Mouse (Mus musculus) embryonic facial prominence, embryonic 10.5 days (tissue): ENCODE data around the gene Arsa. TPM values are rescaled to one million over a fixed set of nuclear protein-coding genes. Genes with fewer than 3 reads are reported as not detected.
A peak's percentile ranks its signal among the peaks of the same experiment; 100 is the strongest.

ENCODE experiments used
- DNase-seq: peaks from one replicate; pipeline ENCODE4 v3.0.0-alpha.2; 2017; ENCODE audit warnings: low spot score
- H3K27ac ChIP-seq: fragments of 300-500 bp; sonication (generic); replicated peaks from 2 replicates; pipeline ENCODE4 v1.5.1; 2016; ENCODE audit warnings: mild to moderate bottlenecking
- H3K27me3 ChIP-seq: fragments of 300-500 bp; sonication (generic); replicated peaks from 2 replicates; pipeline ENCODE4 v1.6.1; 2016; ENCODE audit warnings: low read depth, mild to moderate bottlenecking; ENCODE audit not compliant: poor library complexity, severe bottlenecking
- H3K36me3 ChIP-seq: fragments of 300-500 bp; sonication (generic); replicated peaks from 2 replicates; pipeline ENCODE4 v1.6.1; 2016; ENCODE audit warnings: mild to moderate bottlenecking, moderate library complexity
- H3K4me1 ChIP-seq: fragments of 300-500 bp; sonication (generic); 2 replicates; pipeline ENCODE4 v1.6.1; 2016
- H3K4me3 ChIP-seq: fragments of 300-500 bp; sonication (generic); 2 replicates; pipeline ENCODE4 v1.5.1; 2016; ENCODE audit warnings: mild to moderate bottlenecking, moderate library complexity
- H3K9me3 ChIP-seq: fragments of 300-500 bp; sonication (generic); 2 replicates; pipeline ENCODE4 v1.6.1; 2016; ENCODE audit warnings: mild to moderate bottlenecking
- WGBS: fragments of 180-500 bp; shearing (Covaris S2); methylation state at CpG from one replicate; pipeline ENCODE4 v1.1.7; 2016; 5-methylcytosine and 5-hydroxymethylcytosine counted together
- polyA plus RNA-seq: library from polyadenylated mRNA; unstranded; fragments of >200 nt; fragmentation: Nextera tagmentation; extraction: Ambion mirVana; gene quantifications from 2 replicates; pipeline ENCODE4 v1.2.1, GENCODE M21; 2016

Arsa gene
- polyA plus RNA-seq, 1 experiment from 2014 or later = 11.2 TPM

DNA sequence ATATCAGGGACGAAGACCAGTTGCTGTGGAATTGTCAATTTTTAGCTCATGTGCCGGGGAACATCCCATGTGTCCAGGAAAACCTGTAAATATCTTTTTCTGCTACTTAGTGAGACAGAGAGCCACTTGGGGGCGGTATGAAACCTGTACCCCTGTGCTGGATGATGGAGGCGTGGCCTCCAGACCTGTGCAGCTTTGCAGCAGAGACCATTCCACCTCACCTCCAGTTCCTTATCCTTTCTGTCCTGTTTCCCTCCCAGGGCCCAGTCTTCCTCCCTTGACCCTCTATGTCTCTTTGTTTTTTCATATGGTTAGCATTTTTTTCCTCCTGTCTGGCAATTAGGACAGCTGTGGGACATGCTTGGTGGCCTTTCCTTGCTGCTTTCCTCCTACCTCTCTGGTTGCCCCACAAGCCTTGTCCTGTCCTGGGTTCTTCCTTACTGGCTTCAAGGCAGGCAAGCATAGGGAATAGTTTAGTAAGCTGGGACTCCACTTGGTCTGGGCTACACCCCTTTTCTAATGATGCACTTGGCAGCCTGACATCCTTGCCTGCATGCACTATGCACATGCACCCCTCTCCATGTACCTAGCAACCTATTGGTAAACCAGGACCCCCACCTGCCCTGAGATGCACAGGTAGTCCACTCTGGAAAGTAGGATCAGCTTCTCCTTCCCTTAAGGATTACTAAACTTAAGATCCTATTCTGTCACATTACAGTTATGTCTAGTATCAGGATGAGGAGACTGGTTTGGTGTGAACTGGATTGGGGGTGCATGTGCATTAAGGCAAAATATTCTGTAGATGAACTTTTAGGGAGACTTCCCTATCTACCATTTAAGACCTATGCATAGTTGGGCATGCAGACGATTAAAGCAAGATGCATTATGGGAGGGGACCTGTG lies 13.6 kb downstream of the Arsa start:
- no peak overlapping the region for H3K27ac ChIP-seq
- DNase-seq = no peak
- H3K4me3 ChIP-seq = no peak overlapping the region
- peaks cover 18% of the 10 kb centered on the region; the same call in 1 of the 2 replicates for H3K36me3 ChIP-seq
- no peaks in the 10 kb centered on the region for H3K27me3 ChIP-seq
- H3K9me3 ChIP-seq = no peaks in the 10 kb centered on the region
- WGBS = 62% methylated on average over 5 of the region's 5 CpGs
- peaks cover 3% of the 10 kb centered on the region; the same call in 1 of the 2 replicates for H3K4me1 ChIP-seq

GRCm38 (mm10) chr15:89462176-89462575 lies 15.0 kb downstream of the Arsa start:
- peaks cover 29% of the 10 kb centered on the region for H3K36me3 ChIP-seq
- no peak overlapping the region for H3K27ac ChIP-seq
- peaks cover 7% of the 10 kb centered on the region; the same call in 1 of the 2 replicates for H3K27me3 ChIP-seq
- H3K9me3 ChIP-seq = no peaks in the 10 kb centered on the region
- 82% methylated on average over 7 of the region's 7 CpGs for WGBS
- peaks cover 3% of the 10 kb centered on the region; the same call in 1 of the 2 replicates for H3K4me1 ChIP-seq
- no peak for DNase-seq
- no peak overlapping the region for H3K4me3 ChIP-seq

GRCm38 (mm10) chr15:89461321-89461720 lies 15.9 kb downstream of the Arsa start:
- Histone ChIP-seq H3K27me3 (peaks cover 11% of the 10 kb centered on the region; the same call in 1 of the 2 replicates), H3K36me3 (peaks cover 33% of the 10 kb centered on the region), H3K4me3 (no peak overlapping the region), H3K9me3 (no peaks in the 10 kb centered on the region), H3K4me1 (peaks cover 3% of the 10 kb centered on the region; the same call in 1 of the 2 replicates), H3K27ac (no peak overlapping the region)
- no peak for DNase-seq
- WGBS = 82% methylated on average over 15 of the region's 15 CpGs

GRCm38 (mm10) chr15:89460298-89460697 lies 16.9 kb downstream of the Arsa start:
- no peak for DNase-seq
- Histone ChIP-seq H3K4me1 (peaks cover 3% of the 10 kb centered on the region; the same call in 1 of the 2 replicates), H3K9me3 (no peaks in the 10 kb centered on the region), H3K27ac (no peak overlapping the region), H3K27me3 (peaks cover 12% of the 10 kb centered on the region), H3K36me3 (peaks cover 33% of the 10 kb centered on the region), H3K4me3 (no peak overlapping the region)
- 65% methylated on average over 10 of the region's 10 CpGs for WGBS

- 88% methylated on average over 7 of the region's 7 CpGs for WGBS
- Histone ChIP-seq H3K27me3 (peaks cover 17% of the 10 kb centered on the region), H3K9me3 (no peaks in the 10 kb centered on the region), H3K27ac (no peak overlapping the region), H3K4me3 (no peak overlapping the region), H3K36me3 (peaks cover 33% of the 10 kb centered on the region), H3K4me1 (peaks cover 5% of the 10 kb centered on the region)
- no peak for DNase-seq
These were observed 17.4 kb downstream of the Arsa start for GRCm38 (mm10) chr15:89459821-89460220.

GRCm38 (mm10) chr15:89458942-89459341 lies 18.3 kb downstream of the Arsa start:
- WGBS = 92% methylated on average over 15 of the region's 15 CpGs
- H3K4me3 ChIP-seq = no peak overlapping the region
- peaks cover 33% of the 10 kb centered on the region for H3K36me3 ChIP-seq
- H3K4me1 ChIP-seq = peaks cover 14% of the 10 kb centered on the region
- H3K27ac ChIP-seq = no peak overlapping the region
- peaks cover 26% of the 10 kb centered on the region for H3K27me3 ChIP-seq
- no peaks in the 10 kb centered on the region for H3K9me3 ChIP-seq
- no peak for DNase-seq

DNA sequence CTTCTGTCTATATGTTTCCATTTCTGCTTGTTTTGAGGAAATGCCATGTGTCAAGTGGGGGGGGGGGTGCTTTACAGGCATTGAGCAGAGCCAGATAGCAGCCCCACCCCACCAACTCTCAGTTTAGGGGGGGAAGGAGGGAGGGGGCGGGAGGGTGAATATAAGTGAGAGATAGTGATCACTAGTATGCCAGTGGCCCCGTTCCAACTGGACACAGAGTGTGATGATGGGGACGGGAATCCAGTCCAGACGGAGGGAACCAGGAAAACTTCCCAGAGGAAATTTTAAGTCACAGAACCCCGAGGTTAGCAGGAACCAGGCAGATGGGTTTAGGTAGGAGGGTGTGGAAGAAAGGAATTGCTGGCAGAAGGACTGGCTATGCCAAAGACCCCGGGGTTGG lies 21.6 kb downstream of the Arsa start:
- Histone ChIP-seq H3K9me3 (no peaks in the 10 kb centered on the region), H3K36me3 (peaks cover 23% of the 10 kb centered on the region), H3K27ac (no peak overlapping the region), H3K4me3 (no peak overlapping the region), H3K4me1 (peaks cover 20% of the 10 kb centered on the region), H3K27me3 (peaks cover 45% of the 10 kb centered on the region)
- 79% methylated on average over 6 of the region's 6 CpGs for WGBS
- DNase-seq = no peak

- DNase-seq = no peak
- Histone ChIP-seq H3K9me3 (no peaks in the 10 kb centered on the region), H3K4me3 (peak overlapping the region; percentile 77), H3K36me3 (peaks cover 21% of the 10 kb centered on the region), H3K4me1 (peaks cover 20% of the 10 kb centered on the region), H3K27ac (no peak overlapping the region), H3K27me3 (peaks cover 45% of the 10 kb centered on the region)
- 10% methylated on average over 6 of the region's 6 CpGs for WGBS
These were observed 22.4 kb downstream of the Arsa start for GRCm38 (mm10) chr15:89454857-89455256.

DNA sequence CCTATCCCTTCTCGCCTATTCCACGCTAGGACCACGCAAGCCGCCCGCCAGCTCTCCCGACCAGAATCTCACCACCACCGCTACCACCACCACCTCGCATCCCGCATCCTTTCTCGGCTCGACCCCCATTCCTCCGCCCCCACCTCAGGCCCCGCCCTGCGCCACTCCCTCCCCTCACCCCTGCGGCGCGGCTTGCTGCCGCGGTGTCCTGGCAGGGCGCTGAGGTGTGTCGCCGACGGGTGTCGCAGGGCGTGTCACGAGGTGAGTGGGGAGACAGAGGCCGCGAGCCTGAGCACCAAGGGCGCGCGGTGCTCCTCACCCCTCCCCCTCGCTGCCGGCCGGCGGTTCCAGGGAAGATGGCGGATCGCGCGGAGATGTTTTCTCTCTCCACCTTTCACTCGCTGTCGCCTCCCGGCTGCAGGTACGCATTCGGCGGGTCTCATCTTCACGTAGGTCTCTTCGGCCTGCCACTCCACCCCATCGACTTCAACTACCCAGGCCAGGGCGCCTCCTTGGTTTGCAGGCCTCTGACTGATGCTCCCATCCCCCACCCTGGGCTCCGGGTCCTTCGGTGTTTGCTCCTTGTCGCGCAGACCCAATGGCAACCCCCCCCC lies 23.3 kb downstream of the Arsa start, which contains the start of gene Mapk8ip2:
Mapk8ip2 (plus strand) TSS at position 49 of the 614 bp plus-strand sequence.
- peaks cover 18% of the 10 kb centered on the region for H3K36me3 ChIP-seq
- no peaks in the 10 kb centered on the region for H3K9me3 ChIP-seq
- under 1% methylated on average over 53 of the region's 53 CpGs for WGBS

GRCm38 (mm10) chr15:89452906-89453864 lies 24.0 kb downstream of the Arsa start:
- Histone ChIP-seq H3K4me3 (peak overlapping the region; percentile 77), H3K36me3 (peaks cover 14% of the 10 kb centered on the region), H3K27me3 (peaks cover 45% of the 10 kb centered on the region), H3K27ac (peak overlapping the region; percentile 83), H3K9me3 (no peaks in the 10 kb centered on the region), H3K4me1 (peaks cover 20% of the 10 kb centered on the region)
- peak; percentile 83 for DNase-seq
- 5% methylated on average over 24 of the region's 24 CpGs for WGBS

More for the DNA sequence above, 23.3 kb downstream of the Arsa start, which contains the start of gene Mapk8ip2:
- Histone ChIP-seq H3K27me3 (peaks cover 45% of the 10 kb centered on the region), H3K4me3 (peak within 1 kb of the TSS; percentile 77), H3K27ac (peak within 1 kb of the TSS; percentile 83), H3K4me1 (peaks cover 20% of the 10 kb centered on the region)
- DNase-seq = peak; percentile 45

DNA sequence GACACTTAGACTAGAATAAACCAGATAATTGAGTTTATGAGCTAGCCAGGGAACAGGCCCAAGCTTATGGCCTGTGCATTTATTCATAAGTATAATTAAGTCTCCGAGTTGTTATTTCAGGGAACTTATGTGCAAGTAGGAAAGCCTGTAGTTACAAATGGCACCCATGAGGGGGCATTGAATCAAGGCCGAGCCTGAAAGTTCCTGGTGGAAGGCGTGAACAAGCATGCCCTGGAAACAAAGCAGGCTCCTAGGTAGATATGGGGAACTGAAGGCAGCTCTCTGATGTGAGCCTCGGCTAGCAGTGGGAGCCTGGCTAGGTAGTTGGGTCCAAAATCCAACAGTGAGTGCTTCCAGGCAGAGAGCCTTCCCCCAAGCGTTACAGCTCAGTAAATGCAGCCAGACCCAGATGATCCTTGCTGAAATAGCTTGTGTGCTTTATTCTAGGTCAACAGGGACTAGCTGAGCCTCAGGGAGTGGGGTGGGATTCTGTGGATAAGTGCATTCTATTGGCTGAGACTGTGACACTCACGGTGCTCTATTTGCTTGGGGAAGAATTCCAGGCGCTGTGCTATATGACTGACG lies 34.6 kb downstream of the Arsa start:
- Histone ChIP-seq H3K9me3 (no peaks in the 10 kb centered on the region), H3K27ac (no peak overlapping the region), H3K4me3 (no peak overlapping the region), H3K27me3 (no peaks in the 10 kb centered on the region), H3K36me3 (no peaks in the 10 kb centered on the region), H3K4me1 (no peaks in the 10 kb centered on the region)
- WGBS = 41% methylated on average over 8 of the region's 8 CpGs
- DNase-seq = peak; percentile 26
